ENCODE assay signal across 2 mouse cellular contexts in the genomic region with DNA sequence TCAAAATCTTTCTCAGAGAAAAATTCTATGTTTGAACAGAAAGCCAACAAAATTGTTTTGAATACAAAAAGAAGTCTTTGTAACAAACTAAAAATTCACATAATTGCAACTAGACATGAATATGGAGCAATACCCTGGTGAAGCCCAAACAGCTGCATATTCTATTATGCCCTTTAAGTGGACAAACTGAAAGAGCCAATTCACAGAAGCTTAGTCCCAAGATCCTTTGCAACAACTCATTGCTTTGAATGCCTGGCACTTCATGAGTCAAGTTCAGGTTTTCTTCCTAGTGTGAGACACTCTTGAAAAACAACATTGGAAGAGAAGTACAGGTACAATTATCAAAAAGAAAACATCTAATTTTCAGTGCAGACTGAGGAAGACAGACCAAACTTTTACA.
TF ChIP-seq lines count a peak whose summit lies in the region.

No protein-coding gene starts in this region.

TF ChIP-seq in MEL, 35 proteins besides CTCF, POLR2A, EP300 and RAD21 (continued from another document):
- TF ChIP-seq ETS1 (IDR thresholded peaks at IDR 0.05; ENCODE audit: low read depth, low read length) (no peak), MYB (IDR thresholded peaks at IDR 0.05; ENCODE audit: low read depth, low read length) (no peak), HCFC1 (IDR thresholded peaks at IDR 0.05; ENCODE audit: low read depth, low read length) (no peak), TAL1 (IDR thresholded peaks at IDR 0.05; ENCODE audit: low read length) (no peak), BHLHE40 (IDR thresholded peaks at IDR 0.05; ENCODE audit: borderline replicate concordance, low read depth, low read length) (no peak), KAT2A (conservative IDR thresholded peaks at IDR 0.05; ENCODE audit: low read depth, low read length) (no peak), MAX (IDR thresholded peaks at IDR 0.05; ENCODE audit: low read length) (no peak), MYC (IDR thresholded peaks at IDR 0.05; ENCODE audit: low read depth, low read length) (no peak), ZC3H11A (IDR thresholded peaks at IDR 0.05; ENCODE audit: low read depth, low read length) (no peak), E2F4 (IDR thresholded peaks at IDR 0.05; ENCODE audit: borderline replicate concordance, low read depth, low read length) (no peak), CHD1 (IDR thresholded peaks at IDR 0.05; ENCODE audit: low read depth, low read length) (no peak), RCOR1 (IDR thresholded peaks at IDR 0.05; ENCODE audit: low read depth, low read length) (no peak), MEF2A (IDR thresholded peaks at IDR 0.05; ENCODE audit: extremely low read depth, insufficient replicate concordance, low read depth, low read length, poor library complexity, severe bottlenecking) (no peak), ZMIZ1 (IDR thresholded peaks at IDR 0.05; ENCODE audit: low read depth, low read length) (no peak)

TF ChIP-seq in myocyte, 11 proteins besides CTCF, POLR2A, EP300 and RAD21 (continued from another document):
- no peak for TF ChIP-seq TCF3 (IDR thresholded peaks at IDR 0.05; ENCODE audit: insufficient read length, low read depth)
- no peak for TF ChIP-seq MAX (IDR thresholded peaks at IDR 0.05; ENCODE audit: low read depth)
- no peak for TF ChIP-seq TCF12 (IDR thresholded peaks at IDR 0.05; ENCODE audit: insufficient read depth, poor library complexity, severe bottlenecking)
- no peak for TF ChIP-seq USF1 (IDR thresholded peaks at IDR 0.05; ENCODE audit: low read depth)
- no peak for TF ChIP-seq E2F4 (IDR thresholded peaks at IDR 0.05; ENCODE audit: insufficient read depth)
- no peak for TF ChIP-seq CEBPB (IDR thresholded peaks at IDR 0.05; ENCODE audit: insufficient read depth, poor library complexity, severe bottlenecking)
- TF ChIP-seq MYOG (IDR thresholded peaks at IDR 0.05; ENCODE audit: control insufficient read depth in 1 of 3, insufficient read depth in 1 of 3, insufficient read length in 2 of 3, low read depth in 2 of 3), result no peak
- TF ChIP-seq SRF (IDR thresholded peaks at IDR 0.05; ENCODE audit: control insufficient read depth, insufficient read length, low read depth), result no peak
